Mouse (Mus musculus): ENCODE measurements around the gene Ip6k1. TPM values are rescaled to one million over a fixed set of nuclear protein-coding genes. Genes with fewer than 3 reads are reported as not detected.

Gene Ip6k1
- polyA plus RNA-seq, 1 experiment = 30.8 TPM

GRCm38 (mm10) chr9:107983421-107983890 lies 18.8 kb upstream of the Ip6k1 start:
- TF ChIP-seq MYOD1 (IDR thresholded peaks at IDR 0.05; ENCODE audit: control insufficient read depth, insufficient read length, low read depth) (no peak), MYOG (IDR thresholded peaks at IDR 0.05; ENCODE audit: control insufficient read depth, extremely low read depth, insufficient read length) (no peak), MAX (IDR thresholded peaks at IDR 0.05) (no peak), FOSL1 (IDR thresholded peaks at IDR 0.05; ENCODE audit: insufficient read depth, low read length, poor library complexity, severe bottlenecking) (no peak), USF1 (IDR thresholded peaks at IDR 0.05; ENCODE audit: low read depth) (no peak), CTCF (IDR thresholded peaks at IDR 0.05; ENCODE audit: control insufficient read depth, insufficient read depth, insufficient read length) (no peak), CEBPB (IDR thresholded peaks at IDR 0.05; ENCODE audit: low read depth) (no peak)

GRCm38 (mm10) chr9:107984052-107984753 lies 18.1 kb upstream of the Ip6k1 start:
- H3K36me3 ChIP-seq (ENCODE audit: control insufficient read depth, insufficient read depth) = no peaks in the 10 kb centered on the region
- no peaks in the 10 kb centered on the region for H3K27me3 ChIP-seq (ENCODE audit: control insufficient read depth, insufficient read depth, insufficient read length)
- H3ac ChIP-seq (ENCODE audit: control insufficient read depth, insufficient read length, low read depth) = no peak overlapping the region
- no peaks in the 10 kb centered on the region for H3K79me3 ChIP-seq (ENCODE audit: low read depth)
- H3K79me2 ChIP-seq (ENCODE audit: control insufficient read depth, insufficient read depth) = no peaks in the 10 kb centered on the region
- no peak overlapping the region for H3K4me3 ChIP-seq (ENCODE audit: insufficient read depth, poor library complexity, severe bottlenecking)
- TF ChIP-seq MYOD1 (IDR thresholded peaks at IDR 0.05; ENCODE audit: control insufficient read depth, insufficient read length, low read depth) (no peak), MYOG (IDR thresholded peaks at IDR 0.05; ENCODE audit: control insufficient read depth, extremely low read depth, insufficient read length) (no peak), FOSL1 (IDR thresholded peaks at IDR 0.05; ENCODE audit: insufficient read depth, low read length, poor library complexity, severe bottlenecking) (no peak), USF1 (IDR thresholded peaks at IDR 0.05; ENCODE audit: low read depth) (no peak), CEBPB (IDR thresholded peaks at IDR 0.05; ENCODE audit: low read depth) (no peak), CTCF (IDR thresholded peaks at IDR 0.05; ENCODE audit: control insufficient read depth, insufficient read depth, insufficient read length) (no peak), MAX (IDR thresholded peaks at IDR 0.05) (no peak)

More at GRCm38 (mm10) chr9:107983421-107983890, 18.8 kb upstream of the Ip6k1 start:
- no peaks in the 10 kb centered on the region for H3K79me2 ChIP-seq (ENCODE audit: control insufficient read depth, insufficient read depth)
- no peak overlapping the region for H3K4me3 ChIP-seq (ENCODE audit: insufficient read depth, poor library complexity, severe bottlenecking)
- H3ac ChIP-seq (ENCODE audit: control insufficient read depth, insufficient read length, low read depth) = no peak overlapping the region
- no peaks in the 10 kb centered on the region for H3K27me3 ChIP-seq (ENCODE audit: control insufficient read depth, insufficient read depth, insufficient read length)
- no peaks in the 10 kb centered on the region for H3K79me3 ChIP-seq (ENCODE audit: low read depth)
- no peaks in the 10 kb centered on the region for H3K36me3 ChIP-seq (ENCODE audit: control insufficient read depth, insufficient read depth)

DNA sequence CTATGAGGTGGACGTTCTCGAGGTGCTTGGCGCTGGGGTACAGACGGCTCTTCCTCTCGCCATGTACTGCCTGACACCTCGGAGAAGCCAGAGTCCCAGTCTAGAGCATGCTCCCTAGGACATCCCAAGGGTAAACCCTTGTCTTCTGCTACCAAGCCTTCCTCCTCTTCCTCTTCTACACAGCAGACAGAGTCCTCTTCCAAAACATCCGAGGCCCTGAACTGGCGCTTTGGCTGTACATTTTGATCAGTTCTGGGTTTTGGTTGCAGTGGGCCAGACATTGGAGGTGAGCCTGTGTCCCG lies 17.6 kb upstream of the Ip6k1 start:
- TF ChIP-seq FOSL1 (IDR thresholded peaks at IDR 0.05; ENCODE audit: insufficient read depth, low read length, poor library complexity, severe bottlenecking) (no peak), MYOD1 (IDR thresholded peaks at IDR 0.05; ENCODE audit: control insufficient read depth, insufficient read length, low read depth) (no peak), MYOG (IDR thresholded peaks at IDR 0.05; ENCODE audit: control insufficient read depth, extremely low read depth, insufficient read length) (no peak), CEBPB (IDR thresholded peaks at IDR 0.05; ENCODE audit: low read depth) (no peak), CTCF (IDR thresholded peaks at IDR 0.05; ENCODE audit: control insufficient read depth, insufficient read depth, insufficient read length) (no peak), MAX (IDR thresholded peaks at IDR 0.05) (no peak), USF1 (IDR thresholded peaks at IDR 0.05; ENCODE audit: low read depth) (no peak)
- no peaks in the 10 kb centered on the region for H3K27me3 ChIP-seq (ENCODE audit: control insufficient read depth, insufficient read depth, insufficient read length)
- no peak overlapping the region for H3K4me3 ChIP-seq (ENCODE audit: insufficient read depth, poor library complexity, severe bottlenecking)
- H3K79me3 ChIP-seq (ENCODE audit: low read depth) = no peaks in the 10 kb centered on the region
- no peaks in the 10 kb centered on the region for H3K79me2 ChIP-seq (ENCODE audit: control insufficient read depth, insufficient read depth)
- H3ac ChIP-seq (ENCODE audit: control insufficient read depth, insufficient read length, low read depth) = no peak overlapping the region
- no peaks in the 10 kb centered on the region for H3K36me3 ChIP-seq (ENCODE audit: control insufficient read depth, insufficient read depth)

DNA sequence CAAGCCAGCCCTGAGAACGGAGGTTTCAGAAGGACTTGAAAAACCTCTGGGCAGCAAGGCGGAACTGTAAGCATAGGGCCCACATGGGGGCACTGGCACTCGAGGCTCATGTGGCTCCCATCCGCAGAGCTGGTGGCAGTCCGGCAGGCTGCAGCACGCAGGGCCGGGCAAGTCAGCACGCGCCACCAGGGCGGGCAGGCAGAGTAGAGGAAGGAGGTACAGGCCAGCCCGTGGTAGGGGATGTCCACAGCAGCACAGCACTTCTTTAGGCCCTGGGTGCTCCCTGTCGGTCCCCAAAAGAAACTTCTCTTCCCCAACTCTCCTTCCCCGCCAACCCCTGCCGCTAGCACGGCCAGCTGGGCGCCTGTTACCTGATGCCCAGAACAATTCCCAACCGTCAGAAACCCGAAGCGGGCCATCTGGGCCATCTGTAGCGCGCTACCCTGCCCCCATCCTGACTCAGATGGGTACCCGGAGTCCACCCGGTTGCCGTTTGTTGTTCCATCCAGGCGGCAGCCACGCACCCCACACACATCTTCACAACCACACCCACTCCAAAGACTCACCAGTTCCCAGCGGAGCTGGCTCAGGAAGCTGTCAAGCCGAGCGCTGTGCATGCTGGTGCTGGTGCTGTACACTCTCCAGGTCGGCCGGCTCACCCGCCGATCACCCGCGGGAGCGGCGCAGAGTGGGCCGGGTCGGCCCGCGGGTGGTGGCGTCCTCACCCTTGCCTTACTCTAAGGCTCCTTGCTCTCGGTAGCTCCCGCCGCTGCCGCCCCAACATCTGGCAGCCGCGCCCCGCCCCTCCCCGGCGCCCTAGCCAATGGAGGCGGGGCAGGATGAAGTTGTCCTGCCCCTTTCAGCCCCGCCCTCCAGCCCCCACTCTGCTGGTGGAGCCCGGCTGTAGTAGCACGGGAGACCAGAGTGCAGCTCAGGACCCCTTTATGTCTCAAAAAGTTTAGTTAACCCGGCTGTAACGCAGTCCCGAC lies 16.9 kb upstream of the Ip6k1 start, which contains the start of gene Inka1:
Gene Inka1 (minus strand): TSS at position 749 of the 989 bp plus-strand sequence.
- TF ChIP-seq MAX (IDR thresholded peaks at IDR 0.05) = peak; percentile 61
- TF ChIP-seq MYOG (IDR thresholded peaks at IDR 0.05; ENCODE audit: control insufficient read depth, extremely low read depth, insufficient read length) = no peak
- H3K36me3 ChIP-seq (ENCODE audit: control insufficient read depth, insufficient read depth) = no peaks in the 10 kb centered on the region
- no peaks in the 10 kb centered on the region for H3K27me3 ChIP-seq (ENCODE audit: control insufficient read depth, insufficient read depth, insufficient read length)
- peak within 1 kb of the TSS; percentile 34 for H3K4me3 ChIP-seq (ENCODE audit: insufficient read depth, poor library complexity, severe bottlenecking)
- H3K79me2 ChIP-seq (ENCODE audit: control insufficient read depth, insufficient read depth) = no peaks in the 10 kb centered on the region
- H3K79me3 ChIP-seq (ENCODE audit: low read depth) = no peaks in the 10 kb centered on the region
- H3ac ChIP-seq (ENCODE audit: control insufficient read depth, insufficient read length, low read depth) = peak within 1 kb of the TSS; percentile 45

DNA sequence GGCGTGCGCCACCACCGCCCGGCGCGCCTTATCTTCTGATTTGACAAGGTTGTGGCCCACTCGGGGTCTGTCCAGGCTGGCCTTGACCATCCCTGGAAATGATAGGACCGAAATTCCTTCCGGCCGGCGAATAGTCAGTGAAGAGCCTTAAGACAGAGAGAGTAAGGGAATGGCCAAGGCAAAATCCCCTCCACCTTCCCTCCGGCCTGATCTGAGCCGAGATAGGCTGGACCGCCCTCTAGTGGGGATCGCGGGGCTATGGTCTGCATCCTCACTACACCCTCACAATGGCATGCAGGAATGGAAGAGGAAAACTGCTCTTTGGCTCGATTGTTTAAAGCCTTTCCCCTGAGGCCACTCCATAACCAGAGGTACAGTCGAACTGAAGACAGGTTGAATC lies 15.9 kb upstream of the Ip6k1 start:
- TF ChIP-seq MYOD1 (IDR thresholded peaks at IDR 0.05; ENCODE audit: control insufficient read depth, insufficient read length, low read depth) (no peak), CEBPB (IDR thresholded peaks at IDR 0.05; ENCODE audit: low read depth) (no peak), MYOG (IDR thresholded peaks at IDR 0.05; ENCODE audit: control insufficient read depth, extremely low read depth, insufficient read length) (no peak), USF1 (IDR thresholded peaks at IDR 0.05; ENCODE audit: low read depth) (no peak), CTCF (IDR thresholded peaks at IDR 0.05; ENCODE audit: control insufficient read depth, insufficient read depth, insufficient read length) (peak; percentile 88)
- Histone ChIP-seq H3K4me3 (ENCODE audit: insufficient read depth, poor library complexity, severe bottlenecking) (no peak overlapping the region), H3K36me3 (ENCODE audit: control insufficient read depth, insufficient read depth) (no peaks in the 10 kb centered on the region), H3K79me3 (ENCODE audit: low read depth) (no peaks in the 10 kb centered on the region), H3K27me3 (ENCODE audit: control insufficient read depth, insufficient read depth, insufficient read length) (no peaks in the 10 kb centered on the region), H3K79me2 (ENCODE audit: control insufficient read depth, insufficient read depth) (no peaks in the 10 kb centered on the region), H3ac (ENCODE audit: control insufficient read depth, insufficient read length, low read depth) (no peak overlapping the region)

Data from C2C12 (cell line).